ENCODE assay signal across 28 mouse cellular contexts in genomic region chr15:30974436-30974835, GRCm38 (mm10).
"Had no signal": no experiment of that assay in that cellular context is flagged by ENCODE, and none has a peak within 500 bp of the region (broad histone marks: within the 10 kb centered on the region; RNA-seq: fewer than 3 reads in every experiment).

No protein-coding gene starts in this region.

- H3K4me3 ChIP-seq: embryonic facial prominence, embryonic 10.5 days; embryonic facial prominence, embryonic 12.5 days; embryonic facial prominence, embryonic 13.5 days; embryonic facial prominence, embryonic 15.5 days; erythroblast, embryonic 14.5 days; forebrain, embryonic 10.5 days; forebrain, embryonic 12.5 days; forebrain, embryonic 13.5 days; forebrain, embryonic 15.5 days; gastrocnemius, adult 2 months; heart, adult 2 months had no signal

- H3K36me3 ChIP-seq: embryonic facial prominence, embryonic 10.5 days; embryonic facial prominence, embryonic 12.5 days; embryonic facial prominence, embryonic 13.5 days; embryonic facial prominence, embryonic 15.5 days; forebrain, embryonic 10.5 days; forebrain, embryonic 12.5 days had no signal

- H3K9me3 ChIP-seq: embryonic facial prominence, embryonic 10.5 days; embryonic facial prominence, embryonic 12.5 days; embryonic facial prominence, embryonic 13.5 days; embryonic facial prominence, embryonic 15.5 days; forebrain, embryonic 10.5 days; forebrain, embryonic 12.5 days; forebrain, embryonic 13.5 days; forebrain, embryonic 15.5 days had no signal

- H3K27ac ChIP-seq: embryonic facial prominence, embryonic 10.5 days; embryonic facial prominence, embryonic 12.5 days; embryonic facial prominence, embryonic 13.5 days; embryonic facial prominence, embryonic 15.5 days; forebrain, embryonic 10.5 days; forebrain, embryonic 12.5 days; forebrain, embryonic 13.5 days; forebrain, embryonic 15.5 days; gastrocnemius, adult 2 months; heart, adult 2 months had no signal

- ATAC-seq: forebrain, embryonic 14.5 days; forebrain, embryonic 15.5 days; forebrain, embryonic 16.5 days; forebrain, postnatal 0 days had no signal

- H3K4me1 ChIP-seq: embryonic facial prominence, embryonic 10.5 days; embryonic facial prominence, embryonic 12.5 days; embryonic facial prominence, embryonic 13.5 days; embryonic facial prominence, embryonic 15.5 days; forebrain, embryonic 12.5 days; forebrain, embryonic 13.5 days; forebrain, embryonic 15.5 days had no signal

- H3K27me3 ChIP-seq: embryonic facial prominence, embryonic 12.5 days; embryonic facial prominence, embryonic 13.5 days; embryonic facial prominence, embryonic 15.5 days; forebrain, embryonic 12.5 days; forebrain, embryonic 13.5 days; forebrain, embryonic 15.5 days had no signal

- H3K9ac ChIP-seq: embryonic facial prominence, embryonic 12.5 days; embryonic facial prominence, embryonic 13.5 days; embryonic facial prominence, embryonic 15.5 days; forebrain, embryonic 12.5 days; forebrain, embryonic 13.5 days; forebrain, embryonic 15.5 days; forebrain, postnatal 0 days had no signal

- H3K4me2 ChIP-seq: embryonic facial prominence, embryonic 12.5 days; embryonic facial prominence, embryonic 13.5 days; embryonic facial prominence, embryonic 15.5 days; forebrain, embryonic 12.5 days; forebrain, embryonic 13.5 days; forebrain, embryonic 15.5 days had no signal

- DNase-seq: cerebellum, adult 2 months; cerebellum, adult 8-10 months; cerebellum, adult 9-10 months; cerebellum, adult 9-11 months; cerebellum, postnatal 10 days; cerebellum, postnatal 14 days; cerebellum, postnatal 25 days; cerebellum, postnatal 36 days; embryo, embryonic 11 days; forebrain, postnatal 0 days; gastrocnemius, adult 2 months; gastrocnemius, postnatal 10 days; gastrocnemius, postnatal 14 days; gastrocnemius, postnatal 25 days; gastrocnemius, postnatal 36 days; heart, adult 11 months; heart, adult 2 months had no signal
